Mouse (Mus musculus) spleen, postnatal 14 days (tissue): ENCODE data around the gene Lif.

Experiments used
- DNase-seq, 2 experiments: peaks; one replicate each; pipeline ENCODE4 v3.0.0; 2021 to 2022; ENCODE audit warnings: low spot score in 2 of 2

Lif gene

GRCm38 (mm10) chr11:4297753-4298152 lies 40.4 kb downstream of the Lif start:
- no peak for DNase-seq

DNA sequence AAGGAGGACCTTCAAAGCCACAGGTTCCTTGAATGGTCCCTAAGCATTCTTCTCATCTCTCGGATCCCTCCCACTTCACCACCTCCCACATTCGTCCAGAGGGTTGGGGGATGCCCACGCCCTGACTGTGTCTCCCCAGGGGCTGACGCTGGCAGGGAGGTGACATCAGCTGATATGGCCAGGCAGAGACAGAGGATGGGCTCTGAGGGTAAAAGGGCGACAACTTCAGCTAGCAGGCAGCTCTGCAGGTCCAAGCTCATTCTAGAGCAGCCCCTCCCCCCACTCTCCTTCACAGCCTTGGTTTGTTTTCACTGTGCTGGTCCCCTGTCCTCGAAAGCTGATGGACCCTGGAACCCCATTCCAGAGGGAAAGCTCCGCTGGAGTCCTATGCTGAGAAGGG lies 41.3 kb downstream of the Lif start:
- no peak for DNase-seq

GRCm38 (mm10) chr11:4299191-4299590 lies 41.8 kb downstream of the Lif start:
- no peak for DNase-seq

- no peak for DNase-seq
These were observed 42.5 kb downstream of the Lif start for GRCm38 (mm10) chr11:4299735-4300474.

DNA sequence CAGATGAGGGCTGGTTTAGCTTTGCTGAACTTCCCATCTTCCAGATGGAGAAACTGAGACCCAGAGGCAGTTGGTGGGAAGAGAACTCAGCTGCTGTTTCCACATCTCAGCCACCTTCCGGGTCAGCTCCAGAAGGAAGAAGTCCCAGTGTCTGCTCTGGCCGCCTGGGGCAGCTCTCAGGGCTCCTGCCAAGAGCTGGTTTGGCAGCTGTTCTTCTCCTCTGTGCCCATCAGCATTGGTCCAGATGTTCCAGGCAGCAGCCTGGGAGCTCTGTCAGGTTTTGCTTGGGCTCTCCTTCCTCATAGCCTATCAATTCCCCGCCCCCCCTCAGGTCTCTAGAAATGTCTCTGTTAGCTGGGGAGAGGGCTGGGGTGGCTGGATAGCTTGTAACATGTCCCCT lies 43.3 kb downstream of the Lif start:
- no peak for DNase-seq

GRCm38 (mm10) chr11:4302363-4302913 lies 45.1 kb downstream of the Lif start:
- DNase-seq: no peak

GRCm38 (mm10) chr11:4303033-4303432 lies 45.7 kb downstream of the Lif start:
- no peak for DNase-seq

DNA sequence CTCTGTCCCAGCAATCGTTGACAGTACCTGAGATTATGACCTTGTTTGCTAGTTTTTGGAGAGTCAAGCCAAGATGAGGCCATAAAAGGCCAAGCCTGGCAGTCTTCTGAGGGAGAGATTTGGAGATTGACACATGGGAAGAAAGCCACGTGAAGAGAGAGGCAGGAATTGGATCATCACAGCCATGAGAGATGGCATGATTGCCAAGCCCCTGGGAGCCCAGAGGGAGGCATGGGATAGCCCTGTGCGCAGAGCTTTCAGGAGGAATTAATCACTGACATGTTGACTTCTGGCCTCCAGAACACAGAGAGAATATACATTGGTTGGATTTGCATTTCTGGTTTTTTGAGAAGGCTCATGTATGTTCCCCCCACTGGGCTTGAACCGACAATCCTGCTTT lies 46.8 kb downstream of the Lif start:
- no peak for DNase-seq

DNA sequence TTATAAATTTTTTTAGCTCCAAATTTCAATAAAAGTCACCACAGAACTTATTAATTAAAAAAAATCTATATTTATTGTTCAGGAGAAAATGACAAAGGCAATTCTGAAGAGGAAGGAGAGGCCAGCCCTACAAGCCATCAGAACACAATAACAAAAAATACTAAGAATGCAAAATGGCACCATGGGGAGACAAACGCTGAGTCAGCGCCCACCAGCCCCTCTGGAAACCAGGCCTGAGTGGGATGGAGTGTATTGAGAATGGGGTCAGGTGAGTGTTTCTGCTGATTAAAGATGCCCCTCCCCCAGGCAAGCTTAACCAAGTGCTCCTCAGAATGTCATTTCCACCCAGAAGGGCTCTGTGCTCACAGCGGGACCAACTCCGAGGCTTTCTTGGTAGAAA lies 47.7 kb downstream of the Lif start:
- no peak for DNase-seq

- no peak for DNase-seq
These were observed 48.7 kb downstream of the Lif start for GRCm38 (mm10) chr11:4306086-4306485.

GRCm38 (mm10) chr11:4308060-4308513 lies 50.7 kb downstream of the Lif start:
- no peak for DNase-seq

- no peak for DNase-seq
These were observed 51.4 kb downstream of the Lif start for GRCm38 (mm10) chr11:4308514-4309450.

GRCm38 (mm10) chr11:4309613-4310012 lies 52.3 kb downstream of the Lif start:
- no peak for DNase-seq

DNA sequence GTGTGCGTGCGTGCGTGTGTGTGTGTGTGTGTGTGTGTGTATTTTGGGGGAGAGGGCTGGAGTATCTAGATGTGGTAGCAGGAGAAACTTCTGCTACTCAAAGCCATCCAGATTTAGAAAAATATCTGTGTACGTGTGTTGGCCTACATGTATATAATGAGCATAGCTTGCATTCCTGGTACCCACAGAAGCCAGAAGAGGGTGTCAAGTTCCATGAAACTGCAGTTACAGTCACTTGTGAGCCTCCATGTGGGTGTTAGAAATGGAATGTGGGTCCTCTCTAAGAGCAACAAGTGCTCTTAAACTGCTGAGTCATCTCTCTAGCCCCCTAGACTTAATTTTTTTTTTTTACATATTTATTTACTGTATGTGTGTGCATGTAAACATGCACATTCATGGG lies 53.0 kb downstream of the Lif start:
- DNase-seq: no peak

DNA sequence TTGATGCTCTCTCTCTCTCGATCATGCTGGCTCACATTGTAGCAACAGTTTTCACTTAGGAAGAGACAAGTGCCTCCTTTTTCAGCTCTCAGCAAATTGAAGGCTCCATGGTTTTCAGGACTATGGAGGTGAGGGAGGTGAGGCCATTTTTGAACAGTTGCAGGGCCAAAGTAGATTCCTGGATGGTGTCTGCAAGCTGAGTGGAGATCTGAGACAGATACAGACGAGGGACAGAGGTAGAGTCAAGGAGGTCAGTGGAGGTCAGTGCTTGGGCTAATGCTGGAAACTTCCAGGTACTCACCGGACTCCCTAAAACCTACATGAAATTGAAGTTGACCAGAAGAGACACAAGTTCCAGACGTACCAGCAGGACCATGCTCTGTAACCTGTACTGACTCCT lies 54.8 kb downstream of the Lif start:
- DNase-seq: no peak

GRCm38 (mm10) chr11:4317287-4317686 lies 59.9 kb downstream of the Lif start:
- no peak for DNase-seq

- no peak for DNase-seq
These were observed 60.7 kb downstream of the Lif start for GRCm38 (mm10) chr11:4318011-4318410.

DNA sequence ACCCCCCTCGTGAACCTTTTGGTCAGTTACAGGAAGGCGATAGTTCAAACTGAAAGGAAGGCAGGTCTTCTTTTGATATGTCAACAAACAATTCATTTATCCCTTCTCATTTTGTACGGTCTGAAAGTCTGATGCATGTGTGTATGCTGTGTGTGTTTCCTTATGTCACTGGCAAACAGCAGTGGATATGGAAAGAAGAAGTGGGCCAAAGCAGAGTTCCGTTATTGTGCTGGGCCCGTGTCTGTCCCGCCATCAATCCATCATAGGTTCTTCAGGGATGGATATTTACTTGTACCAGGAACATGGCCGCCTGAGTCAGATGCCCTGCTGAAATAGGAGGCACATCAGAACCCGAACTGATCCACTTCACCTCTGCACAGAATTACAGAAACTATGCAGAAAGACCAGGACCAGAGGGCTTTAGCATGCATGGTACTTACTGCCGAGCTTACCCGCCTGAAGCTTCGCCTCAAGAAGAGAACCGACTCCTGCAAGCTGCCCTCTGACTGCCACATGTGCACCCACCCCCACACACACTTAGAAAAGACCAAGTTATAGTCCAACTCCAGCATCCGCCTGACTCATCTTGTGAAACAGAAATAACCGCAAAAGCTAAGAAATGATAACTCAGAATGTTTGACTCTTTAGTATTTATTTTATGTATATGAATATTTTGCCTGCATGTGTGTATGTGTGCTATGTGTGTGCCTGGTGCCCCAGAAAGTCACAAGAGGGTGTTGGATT lies 62.0 kb downstream of the Lif start:
- no peak for DNase-seq

GRCm38 (mm10) chr11:4320876-4321275 lies 63.5 kb downstream of the Lif start:
- no peak for DNase-seq
